Mouse (Mus musculus): ENCODE measurements around the gene Slfn2. TPM values are rescaled to one million over a fixed set of nuclear protein-coding genes. Genes with fewer than 3 reads are reported as not detected.

The Slfn2 gene
- total RNA-seq, 2 experiments from 2014 or later = 0.62 to 1.1 TPM

GRCm38 (mm10) chr11:83070321-83070970, 5.5 kb downstream of the Slfn2 start:
- DNase-seq (ENCODE audit: low spot score in 2 of 2) = no peak

- DNase-seq (ENCODE audit: low spot score in 2 of 2) = peak in 1 of 2 experiments; percentile 12
Observed at GRCm38 (mm10) chr11:83077714-83078422, 13.0 kb downstream of the Slfn2 start.

GRCm38 (mm10) chr11:83078423-83079140, 13.7 kb downstream of the Slfn2 start:
- DNase-seq (ENCODE audit: low spot score in 2 of 2) = no peak

- no peak for DNase-seq (ENCODE audit: low spot score in 2 of 2)
Observed at GRCm38 (mm10) chr11:83079487-83080199, 14.7 kb downstream of the Slfn2 start.

- no peak for DNase-seq (ENCODE audit: low spot score in 2 of 2)
Observed at GRCm38 (mm10) chr11:83082741-83083473, 18.0 kb downstream of the Slfn2 start.

GRCm38 (mm10) chr11:83084161-83084560, 19.2 kb downstream of the Slfn2 start:
- no peak for DNase-seq (ENCODE audit: low spot score in 2 of 2)

- DNase-seq (ENCODE audit: low spot score in 2 of 2) = no peak
Observed at GRCm38 (mm10) chr11:83084761-83085160, 19.8 kb downstream of the Slfn2 start.

- peak in 1 of 2 experiments; percentile 23 for DNase-seq (ENCODE audit: low spot score in 2 of 2)
Observed at GRCm38 (mm10) chr11:83115138-83115537, 50.2 kb downstream of the Slfn2 start.

- DNase-seq (ENCODE audit: low spot score in 2 of 2) = no peak
Observed at GRCm38 (mm10) chr11:83116597-83117227, 51.8 kb downstream of the Slfn2 start, which contains the start of gene Slfn1. Gene Slfn1, plus strand, starts transcription at chr11:83116849.

GRCm38 (mm10) chr11:83118056-83118455, 53.1 kb downstream of the Slfn2 start:
- DNase-seq (ENCODE audit: low spot score in 2 of 2) = no peak

Small RNA genes within 50 kb of the gene (microRNA-seq; reads per million reads assigned to microRNA genes)
- gene Gm27598 = 0 reads per million in 2 experiments

Other genes with a start within 250 kb of the Slfn2 start
- gene Rffl, start 193.9 kb upstream of the Slfn2 start, total RNA-seq (2021) = 10 to 100 TPM in 1 of 2 experiments, 1 to 10 TPM in 1; 9.7 to 12.0 TPM
- 10 to 100 TPM; 14.7 to 18.0 TPM for gene Rad51d, start 174.5 kb upstream of the Slfn2 start, total RNA-seq (2021)
- not detected for gene Fndc8, start 173.0 kb upstream of the Slfn2 start, total RNA-seq (2021)
- gene Nle1, start 156.7 kb upstream of the Slfn2 start, total RNA-seq (2021) = 10 to 100 TPM; 33.6 to 37.6 TPM
- 1 to 10 TPM in 1 of 2 experiments, under 1 TPM in 1; 0.79 to 1.1 TPM for gene Unc45b, start 154.6 kb upstream of the Slfn2 start, total RNA-seq (2021)
- gene Slfn5, start 113.8 kb upstream of the Slfn2 start, total RNA-seq (2021) = 1 to 10 TPM; 2.9 to 3.4 TPM
- gene Slfn9, start 73.3 kb upstream of the Slfn2 start, total RNA-seq (2021) = under 1 TPM; 0.10 to 0.36 TPM
- under 1 TPM; 0.32 to 0.46 TPM for gene Slfn8, start 44.3 kb upstream of the Slfn2 start, total RNA-seq (2021)
- gene Slfn1, start 51.7 kb downstream of the Slfn2 start, total RNA-seq (2021) = not detected
- gene Slfn4, start 110.1 kb downstream of the Slfn2 start, total RNA-seq (2021) = under 1 TPM in 1 of 2 experiments, not detected in 1; 0.17 TPM
- gene Slfn3, start 126.2 kb downstream of the Slfn2 start, total RNA-seq (2021) = under 1 TPM; 0.48 to 0.52 TPM
- gene Slfn14, start 221.6 kb downstream of the Slfn2 start, total RNA-seq (2021) = not detected
- 100 to 1,000 TPM; 320 to 324 TPM for gene Ap2b1, start 233.9 kb downstream of the Slfn2 start, total RNA-seq (2021)
- gene Pex12, start 237.5 kb downstream of the Slfn2 start, total RNA-seq (2021) = 10 to 100 TPM in 1 of 2 experiments, 1 to 10 TPM in 1; 9.9 to 12.9 TPM